Mouse (Mus musculus) brain, embryonic 14.5 days (tissue): ENCODE results near the gene Adgrd1. TPM values are rescaled to one million over a fixed set of nuclear protein-coding genes. Genes with fewer than 3 reads are reported as not detected.

Source experiments
- DNase-seq: peaks from one replicate; pipeline ENCODE4 v3.0.0-alpha.2; 2011; ENCODE audit warnings: low read depth
- CTCF ChIP-seq: fragments of 200-500 bp; IDR thresholded peaks from 2 replicates; pipeline ENCODE4 v1.5.1; 2012; ENCODE audit warnings: inconsistent platforms, mild to moderate bottlenecking, moderate library complexity, borderline replicate concordance; ENCODE audit not compliant: insufficient read depth, insufficient read length; ENCODE audit errors: extremely low read depth
- POLR2A ChIP-seq: fragments of 200-500 bp; IDR thresholded peaks from 2 replicates; pipeline ENCODE4 v1.6.1; 2012; ENCODE audit warnings: mild to moderate bottlenecking, inconsistent platforms, borderline replicate concordance; ENCODE audit not compliant: poor library complexity, insufficient read depth, insufficient read length, severe bottlenecking; ENCODE audit errors: extremely low read depth
- polyA plus RNA-seq: library from polyadenylated mRNA; depleted of rRNA; stranded (reverse); fragments of >200 nt; gene quantifications from 2 replicates; pipeline ENCODE4 v1.2.3, GENCODE M21; 2012; rRNA removed

Gene Adgrd1
- polyA plus RNA-seq, 1 experiment: 0.41 TPM

DNA sequence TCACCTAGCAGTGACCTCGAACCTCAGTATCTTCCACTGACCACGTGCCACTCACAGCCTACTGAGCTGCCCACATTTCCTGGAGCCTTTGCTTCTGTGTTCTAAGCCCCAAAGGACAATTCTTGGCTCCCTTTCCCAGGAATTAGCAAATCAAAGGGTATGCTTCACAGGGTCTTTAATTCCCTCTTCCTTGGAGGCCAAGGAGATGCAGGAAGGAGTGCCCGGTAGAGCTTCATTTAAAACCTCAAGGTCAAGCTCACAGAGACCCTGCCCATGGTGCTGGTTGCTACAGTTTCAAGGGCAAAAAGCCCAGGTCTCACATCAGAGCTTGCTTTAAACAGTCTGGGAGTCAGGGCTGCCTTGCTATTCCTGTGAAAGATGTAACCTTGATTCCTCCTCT is 145.7 kb downstream of the Adgrd1 start:
- no peak for TF ChIP-seq CTCF
- TF ChIP-seq POLR2A: no peak
- no peak for DNase-seq

DNA sequence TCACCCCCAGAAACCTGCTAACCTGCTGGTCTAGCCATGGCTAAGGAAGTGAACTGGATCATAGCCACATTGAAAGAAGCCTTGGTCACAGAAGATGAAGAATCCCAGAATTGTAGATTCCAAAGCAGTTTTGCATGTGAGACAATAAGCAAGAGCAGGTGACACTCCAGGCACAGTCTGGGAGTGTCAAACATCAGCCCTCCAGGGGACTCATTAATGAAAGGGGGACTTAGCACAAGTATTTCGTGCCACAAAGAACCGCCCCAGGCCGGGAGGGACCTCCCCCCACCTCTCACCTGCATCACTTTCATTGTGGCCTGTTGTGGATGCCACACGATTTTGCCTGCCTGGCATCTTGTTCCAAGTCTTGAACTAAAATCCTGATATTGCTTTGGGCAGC is 146.6 kb downstream of the Adgrd1 start:
- TF ChIP-seq POLR2A (no peak), CTCF (no peak)
- DNase-seq: no peak

- TF ChIP-seq CTCF: no peak
- no peak for TF ChIP-seq POLR2A
- DNase-seq: no peak
Measured at GRCm38 (mm10) chr5:129244392-129244791, 147.8 kb downstream of the Adgrd1 start.

- DNase-seq: no peak
- TF ChIP-seq CTCF (no peak), POLR2A (no peak)
Measured at GRCm38 (mm10) chr5:129249080-129249479, 152.5 kb downstream of the Adgrd1 start.

Other genes starting within 250 kb of the Adgrd1 start
- gene Rimbp2, start 143.3 kb upstream of the Adgrd1 start, polyA plus RNA-seq: 20.9 and 32.0 TPM in 2 replicates
- gene Stx2, start 88.2 kb upstream of the Adgrd1 start, polyA plus RNA-seq: 40.9 and 43.4 TPM in 2 replicates
- 240 and 244 TPM in 2 replicates for gene Ran, start 76.7 kb upstream of the Adgrd1 start, polyA plus RNA-seq